Comparison of ENCODE assay signal across 7 mouse cellular contexts in genomic region chr9:57552139-57552887, GRCm38 (mm10). TPM values are rescaled to one million over a fixed set of nuclear protein-coding genes. Genes with fewer than 3 reads are reported as not detected.
A peak's percentile ranks its signal among the peaks of the same experiment; 100 is the strongest.
DNase-seq lines count a peak whose midpoint lies in the region; ATAC-seq lines count a peak whose summit lies in the region.

Gene Mpi (minus strand): TSS chr9:57552763.

- ATAC-seq in hindbrain, embryonic 15.5 days (ENCODE audit: low FRiP score, low read depth), result peak; percentile 65
- peak; percentile 80 for ATAC-seq in megakaryocyte, adult 5-6 weeks (ENCODE audit: poor library complexity, severe bottlenecking)

- peak within 1 kb of the TSS; percentile 71 for H3K9ac ChIP-seq in hindbrain, embryonic 15.5 days

- H3K36me3 ChIP-seq in hindbrain, embryonic 15.5 days, result peaks cover 26% of the 10 kb centered on the region

- peaks cover 28% of the 10 kb centered on the region for H3K4me1 ChIP-seq in hindbrain, embryonic 15.5 days (replicated peaks)

- peak within 1 kb of the TSS; percentile 67 for H3K4me3 ChIP-seq in hindbrain, embryonic 15.5 days

- WGBS in hindbrain, embryonic 15.5 days, result under 1% methylated on average over 28 of the region's 28 CpGs

- H3K4me2 ChIP-seq in hindbrain, embryonic 15.5 days, result peak within 1 kb of the TSS; percentile 89

- H3K27me3 ChIP-seq in hindbrain, embryonic 15.5 days, result no peaks in the 10 kb centered on the region

- 0 out of 2 replicates have a peak within 1 kb of the TSS, but pooled peaks have one; percentile 31 for H3K27ac ChIP-seq in hindbrain, embryonic 15.5 days (replicated peaks)

- H3K9me3 ChIP-seq in hindbrain, embryonic 15.5 days, result no peaks in the 10 kb centered on the region

- peak; percentile 25 for DNase-seq in T-cell, adult 2 months (ENCODE audit: low spot score)
- peak; percentile 68 to 72 for DNase-seq in cerebellum, postnatal 36 days
- DNase-seq in gastrocnemius, adult 18-20 months (ENCODE audit: low spot score), result peak; percentile 76
- DNase-seq in left cerebral cortex, adult 8-10 months (ENCODE audit: low spot score in 2 of 2), result peak in 1 of 2 experiments; percentile 69
- DNase-seq in right cerebral cortex, postnatal 10 days (ENCODE audit: low spot score in 2 of 2), result peak; percentile 82 to 88

RNA-seq across cellular contexts. Expression of gene Mpi, which starts in this region (rescaled TPM):
- total RNA-seq in gastrocnemius, adult 18-20 months (2021), result 10 to 100 TPM; 75.0 to 76.2 TPM
- polyA plus RNA-seq in hindbrain, embryonic 15.5 days (2015; fragmentation: Nextera tagmentation; extraction: Ambion mirVana), result 74.7 and 75.9 TPM in 2 replicates
- total RNA-seq in left cerebral cortex, adult 8-10 months (2022), result 10 to 100 TPM; 64.0 to 74.0 (median 66.0) TPM
- total RNA-seq in megakaryocyte, adult 5-6 weeks (2015), result 10.7 and 12.7 TPM in 2 replicates
- total RNA-seq in megakaryocyte, adult 5-6 weeks (2017), result 6.9 and 11.5 TPM in 2 replicates

Comparison
In these comparisons a context has a peak if more than half of its experiments do, and no peak if none do; other contexts are left out.
1. RNA of gene Mpi (total RNA-seq): 75.0 to 76.2 TPM in gastrocnemius, adult 18-20 months and 64.0 to 74.0 TPM in left cerebral cortex, adult 8-10 months; 6.9 to 12.7 TPM in megakaryocyte, adult 5-6 weeks; every median in the first group is over 4 times any median in the second.